13 mouse cellular contexts compared by ENCODE assay signal in genomic region chr1:36017656-36018055, GRCm38 (mm10). TPM values are rescaled to one million over a fixed set of nuclear protein-coding genes. Genes with fewer than 3 reads are reported as not detected.
DNase-seq lines count a peak whose midpoint lies in the region; ATAC-seq lines count a peak whose summit lies in the region.
"Had no signal": no experiment of that assay in that cellular context is flagged by ENCODE, and none has a peak within 500 bp of the region (broad histone marks: within the 10 kb centered on the region; RNA-seq: fewer than 3 reads in every experiment).

No protein-coding gene starts in this region.

- no peak overlapping the region for H3K4me3 ChIP-seq in heart, embryonic 12.5 days
- H3K4me3 ChIP-seq in lung, embryonic 15.5 days, result no peak overlapping the region
- no peak overlapping the region for H3K4me3 ChIP-seq in embryonic facial prominence, embryonic 13.5 days
- H3K4me3 ChIP-seq in limb, embryonic 13.5 days, result no peak overlapping the region
- H3K4me3 ChIP-seq: liver, embryonic 15.5 days had no signal

- no peak overlapping the region for H3K9ac ChIP-seq in heart, embryonic 12.5 days
- H3K9ac ChIP-seq in lung, embryonic 15.5 days, result no peak overlapping the region
- no peak overlapping the region for H3K9ac ChIP-seq in embryonic facial prominence, embryonic 13.5 days
- H3K9ac ChIP-seq in limb, embryonic 13.5 days, result no peak overlapping the region
- H3K9ac ChIP-seq: liver, embryonic 15.5 days had no signal

- H3K9me3 ChIP-seq in heart, embryonic 12.5 days (replicated peaks), result peaks cover 5% of the 10 kb centered on the region; the same call in 1 of the 2 replicates
- H3K9me3 ChIP-seq in lung, embryonic 15.5 days, result no peaks in the 10 kb centered on the region
- no peaks in the 10 kb centered on the region for H3K9me3 ChIP-seq in embryonic facial prominence, embryonic 13.5 days
- peaks cover 2% of the 10 kb centered on the region; the same call in 1 of the 2 replicates for H3K9me3 ChIP-seq in limb, embryonic 13.5 days
- H3K9me3 ChIP-seq: liver, embryonic 15.5 days had no signal

- no peak for DNase-seq in heart, adult 8-10 months (ENCODE audit: low spot score)
- DNase-seq in lung, postnatal 14 days, result no peak
- DNase-seq in spleen, postnatal 14 days (ENCODE audit: low spot score in 2 of 2), result no peak
- DNase-seq: adrenal gland, adult 8-10 months; cerebellum, adult 9-11 months; right cerebral cortex, postnatal 14 days had no signal

- H3K36me3 ChIP-seq in heart, embryonic 12.5 days, result no peaks in the 10 kb centered on the region
- H3K36me3 ChIP-seq in lung, embryonic 15.5 days, result no peaks in the 10 kb centered on the region
- no peaks in the 10 kb centered on the region for H3K36me3 ChIP-seq in embryonic facial prominence, embryonic 13.5 days
- H3K36me3 ChIP-seq in limb, embryonic 13.5 days, result no peaks in the 10 kb centered on the region
- H3K36me3 ChIP-seq: liver, embryonic 15.5 days had no signal

- WGBS in heart, embryonic 12.5 days, result 34% methylated on average over 3 of the region's 3 CpGs
- 38% methylated on average over 3 of the region's 3 CpGs for WGBS in lung, embryonic 15.5 days
- WGBS in embryonic facial prominence, embryonic 13.5 days, result 45% methylated on average over 3 of the region's 3 CpGs
- 40% methylated on average over 3 of the region's 3 CpGs for WGBS in limb, embryonic 13.5 days

- no peaks in the 10 kb centered on the region for H3K27me3 ChIP-seq in heart, embryonic 12.5 days (replicated peaks)
- no peaks in the 10 kb centered on the region for H3K27me3 ChIP-seq in lung, embryonic 15.5 days
- no peaks in the 10 kb centered on the region for H3K27me3 ChIP-seq in embryonic facial prominence, embryonic 13.5 days
- no peaks in the 10 kb centered on the region for H3K27me3 ChIP-seq in limb, embryonic 13.5 days
- H3K27me3 ChIP-seq: liver, embryonic 15.5 days had no signal

- H3K27ac ChIP-seq in heart, embryonic 12.5 days (ENCODE audit: poor library complexity, severe bottlenecking), result peak overlapping the region; percentile 82
- H3K27ac ChIP-seq in lung, embryonic 15.5 days, result peak overlapping the region; percentile 87
- peak overlapping the region; percentile 60; the same call in 1 of the 2 replicates for H3K27ac ChIP-seq in embryonic facial prominence, embryonic 13.5 days
- peak overlapping the region; percentile 64 for H3K27ac ChIP-seq in limb, embryonic 13.5 days
- H3K27ac ChIP-seq: hindbrain, postnatal 0 days; liver, embryonic 15.5 days had no signal

- peak overlapping the region; percentile 55 for H3K4me2 ChIP-seq in heart, embryonic 12.5 days
- no peak overlapping the region for H3K4me2 ChIP-seq in lung, embryonic 15.5 days
- no peak overlapping the region for H3K4me2 ChIP-seq in embryonic facial prominence, embryonic 13.5 days
- H3K4me2 ChIP-seq in limb, embryonic 13.5 days (replicated peaks), result peak overlapping the region; percentile 35
- H3K4me2 ChIP-seq: liver, embryonic 15.5 days had no signal

- peaks cover 37% of the 10 kb centered on the region for H3K4me1 ChIP-seq in heart, embryonic 12.5 days (replicated peaks)
- peaks cover 29% of the 10 kb centered on the region for H3K4me1 ChIP-seq in lung, embryonic 15.5 days
- H3K4me1 ChIP-seq in embryonic facial prominence, embryonic 13.5 days, result peaks cover 37% of the 10 kb centered on the region
- peaks cover 35% of the 10 kb centered on the region for H3K4me1 ChIP-seq in limb, embryonic 13.5 days
- H3K4me1 ChIP-seq: liver, embryonic 15.5 days had no signal

- no peak for ATAC-seq in heart, embryonic 12.5 days (ENCODE audit: insufficient number of reproducible peaks, low FRiP score)
- no peak for ATAC-seq in lung, embryonic 15.5 days (ENCODE audit: borderline replicate concordance, extremely low read depth, low FRiP score, low TSS enrichment)
- no peak for ATAC-seq in embryonic facial prominence, embryonic 13.5 days (ENCODE audit: insufficient number of reproducible peaks, insufficient read depth, low FRiP score, low TSS enrichment, low read depth)
- no peak for ATAC-seq in limb, embryonic 13.5 days (ENCODE audit: low FRiP score, low read depth)
- ATAC-seq in CD4-positive, CD25-positive, alpha-beta regulatory T cell, adult 4 months, result no peak
- ATAC-seq: hindbrain, postnatal 0 days had no signal

RNA-seq across cellular contexts. Expression of gene Hs6st1, which starts 50.5 kb away (rescaled TPM):
- polyA plus RNA-seq in heart, embryonic 12.5 days (2016; fragmentation: Nextera tagmentation; extraction: Ambion mirVana), result 13.0 and 15.3 TPM in 2 replicates
- 10 to 100 TPM; 20.3 to 24.4 (median 21.2) TPM for total RNA-seq in heart, adult 8-10 months (2022)
- 11.7 and 12.7 TPM in 2 replicates for polyA plus RNA-seq in lung, embryonic 15.5 days (2015; fragmentation: Nextera tagmentation; extraction: Ambion mirVana)
- polyA plus RNA-seq in embryonic facial prominence, embryonic 13.5 days (2015; fragmentation: Nextera tagmentation; extraction: Ambion mirVana), result 5.4 and 6.1 TPM in 2 replicates
- polyA plus RNA-seq in limb, embryonic 13.5 days (2015; fragmentation: Nextera tagmentation; extraction: Ambion mirVana), result 5.0 and 5.7 TPM in 2 replicates
- 1 to 10 TPM; 4.3 to 4.7 TPM for polyA plus RNA-seq in CD4-positive, CD25-positive, alpha-beta regulatory T cell, adult 4 months (2017; shearing (Covaris generic))

Comparison
In these comparisons a context has a peak if more than half of its experiments do, and no peak if none do; other contexts are left out.
1. H3K4me2 ChIP-seq: peak in heart, embryonic 12.5 days (single experiment) and limb, embryonic 13.5 days (single experiment); none in lung, embryonic 15.5 days (single experiment) and embryonic facial prominence, embryonic 13.5 days (single experiment).
2. Peak in every context shown above with its lines, with median percentiles within 50 percentile points of each other: H3K27ac ChIP-seq.